Comparison of ENCODE assay signal across 22 mouse cellular contexts in genomic region chr19:60208173-60208572, GRCm38 (mm10). TPM values are rescaled to one million over a fixed set of nuclear protein-coding genes. Genes with fewer than 3 reads are reported as not detected.
DNase-seq lines count a peak whose midpoint lies in the region; TF ChIP-seq lines count a peak whose summit lies in the region.
"Had no signal": no experiment of that assay in that cellular context is flagged by ENCODE, and none has a peak within 500 bp of the region (broad histone marks: within the 10 kb centered on the region; RNA-seq: fewer than 3 reads in every experiment).

No protein-coding gene starts in this region.

- H3K9ac ChIP-seq in CH12.LX (ENCODE audit: insufficient read depth, low read depth) (no peak overlapping the region), ES-E14 (ENCODE audit: insufficient read depth, low read depth, low read length, poor library complexity, severe bottlenecking) (no peak overlapping the region), MEL (ENCODE audit: control insufficient read depth, low read depth, low read length, poor library complexity, severe bottlenecking) (no peak overlapping the region)
- no peak overlapping the region for H3K9ac ChIP-seq in heart, adult 2 months (ENCODE audit: low read depth, low read length)

- dilution Hi-C loops in CH12.LX (cut with MboI; ENCODE audit: extremely low pct_ligation_motif_present, extremely low pct_unique_long_range_greater_than_20kb, low sequenced_read_pairs): no loop called here

- H3K36me3 ChIP-seq in CH12.LX (replicated peaks in 1 of 2; ENCODE audit: control insufficient read depth in 1 of 2, insufficient read depth in 1 of 2, low read length in 1 of 2) (peaks cover 16 to 63% of the 10 kb centered on the region in 2 experiments), ES-E14 (ENCODE audit: control insufficient read depth, insufficient read depth, low read length, poor library complexity, severe bottlenecking) (no peaks in the 10 kb centered on the region; the same call in 1 of the 2 replicates), MEL (ENCODE audit: control insufficient read depth in 1 of 2, insufficient read depth in 2 of 2, low read length in 2 of 2) (peaks cover 0 to 42% of the 10 kb centered on the region in 2 experiments; a peak in 2 of 4 replicates)
- peaks cover 1% of the 10 kb centered on the region; the same call in 1 of the 2 replicates for H3K36me3 ChIP-seq in heart, adult 2 months (ENCODE audit: control insufficient read depth, insufficient read depth, low read length)

- H3K27me3 ChIP-seq in CH12.LX (replicated peaks): no peaks in the 10 kb centered on the region
- no peaks in the 10 kb centered on the region for H3K27me3 ChIP-seq in MEL (ENCODE audit: control insufficient read depth in 1 of 2, insufficient read depth in 2 of 2, low read length in 2 of 2)
- no peaks in the 10 kb centered on the region for H3K27me3 ChIP-seq in heart, adult 2 months (ENCODE audit: control insufficient read depth, insufficient read depth, low read length)
- H3K27me3 ChIP-seq: Patski had no signal

- H3K79me2 ChIP-seq in CH12.LX (replicated peaks; ENCODE audit: control insufficient read depth, extremely low read depth, insufficient read depth, poor library complexity, severe bottlenecking) (no peaks in the 10 kb centered on the region), MEL (ENCODE audit: control insufficient read depth, insufficient read depth, low read length, poor library complexity) (no peaks in the 10 kb centered on the region)
- no peaks in the 10 kb centered on the region for H3K79me2 ChIP-seq in heart, adult 2 months (replicated peaks; ENCODE audit: control insufficient read depth, insufficient read depth, low read length)

- TF ChIP-seq RAD21 in CH12.LX (IDR thresholded peaks at IDR 0.05; ENCODE audit: low read depth, low read length) (no peak), MEL (IDR thresholded peaks at IDR 0.05; ENCODE audit: low read depth, low read length) (no peak)

- intact Hi-C loops in heart, adult 2 months (cut with DNase I): no loop called here

- H3K9me3 ChIP-seq in CH12.LX (replicated peaks; ENCODE audit: low read length): no peaks in the 10 kb centered on the region
- H3K9me3 ChIP-seq in ES-E14 (ENCODE audit: control insufficient read depth, insufficient read depth, low read depth, low read length): no peaks in the 10 kb centered on the region
- no peaks in the 10 kb centered on the region for H3K9me3 ChIP-seq in MEL (replicated peaks; ENCODE audit: insufficient read depth, low read length)
- H3K9me3 ChIP-seq: G1E had no signal

- TF ChIP-seq POLR2A in CH12.LX (IDR thresholded peaks at IDR 0.05; ENCODE audit: low read depth, low read length): no peak
- no peak for TF ChIP-seq POLR2A in MEL (IDR thresholded peaks at IDR 0.05; ENCODE audit: control insufficient read depth in 1 of 2, insufficient read depth in 1 of 2, low read depth in 1 of 2, low read length in 2 of 2, poor library complexity in 1 of 2)
- TF ChIP-seq POLR2A in heart, adult 2 months (IDR thresholded peaks at IDR 0.05; ENCODE audit: insufficient read depth, low read depth, low read length): no peak

- no peak overlapping the region for H3K27ac ChIP-seq in CH12.LX (ENCODE audit: insufficient read depth, low read depth)
- H3K27ac ChIP-seq in ES-E14 (ENCODE audit: insufficient read depth, low read depth, low read length, poor library complexity, severe bottlenecking): no peak overlapping the region
- no peak overlapping the region for H3K27ac ChIP-seq in MEL (ENCODE audit: control insufficient read depth, low read depth, low read length)
- H3K27ac ChIP-seq in heart, adult 2 months: no peak overlapping the region
- H3K27ac ChIP-seq in layer of hippocampus, adult 2 months: no peak overlapping the region

- DNase-seq in CH12.LX (ENCODE audit: extremely low read depth) (no peak), ES-E14 (ENCODE audit: low read depth, low spot score) (no peak), MEL (ENCODE audit: low read depth, low spot score) (no peak)
- no peak for DNase-seq in adrenal gland, postnatal 4 days (ENCODE audit: low spot score in 2 of 2)
- DNase-seq in heart, adult 2 months: no peak
- no peak for DNase-seq in layer of hippocampus, adult 2 months (ENCODE audit: low spot score in 2 of 2)
- DNase-seq: adrenal gland, adult 2 months; adrenal gland, adult 8-10 months; adrenal gland, postnatal 10 days; adrenal gland, postnatal 14 days; adrenal gland, postnatal 25 days; adrenal gland, postnatal 36 days; B cell, adult 2 months; cerebellum, adult 11 months; cerebellum, adult 11-12 months; cerebellum, adult 18-20 months; cerebellum, adult 2 months; cerebellum, adult 8-10 months; cerebellum, adult 9-10 months; cerebellum, adult 9-11 months had no signal

- H3K4me1 ChIP-seq in CH12.LX (ENCODE audit: control insufficient read depth in 1 of 2, insufficient read depth in 2 of 2) (no peaks in the 10 kb centered on the region), ES-E14 (ENCODE audit: control insufficient read depth in 2 of 2, insufficient read depth in 2 of 2, low read length in 2 of 2, poor library complexity in 1 of 2) (no peaks in the 10 kb centered on the region), MEL (ENCODE audit: control insufficient read depth in 1 of 2, insufficient read depth in 2 of 2, low read length in 2 of 2) (no peaks in the 10 kb centered on the region)
- no peaks in the 10 kb centered on the region for H3K4me1 ChIP-seq in heart, adult 2 months (ENCODE audit: control insufficient read depth, insufficient read depth, low read length)

- TF ChIP-seq CTCF in CH12.LX (conservative IDR thresholded peaks at IDR 0.05 in 1 of 2, IDR thresholded peaks at IDR 0.05 in 1 of 2; ENCODE audit: low read depth in 2 of 2, low read length in 2 of 2) (no peak), MEL (IDR thresholded peaks at IDR 0.05 in 2 of 3, conservative IDR thresholded peaks at IDR 0.05 in 1 of 3; ENCODE audit: control insufficient read depth in 1 of 3, insufficient read depth in 1 of 3, low read depth in 2 of 3, low read length in 3 of 3, poor library complexity in 1 of 3, severe bottlenecking in 1 of 3) (no peak)
- no peak for TF ChIP-seq CTCF in heart, adult 2 months (IDR thresholded peaks at IDR 0.05)
- no peak for TF ChIP-seq CTCF in layer of hippocampus, adult 2 months (conservative IDR thresholded peaks at IDR 0.05)

- TF ChIP-seq EP300 in CH12.LX (IDR thresholded peaks at IDR 0.05; ENCODE audit: low read length) (no peak), MEL (IDR thresholded peaks at IDR 0.05; ENCODE audit: low read depth in 1 of 2, low read length in 2 of 2) (no peak)
- no peak for TF ChIP-seq EP300 in heart, adult 2 months (IDR thresholded peaks at IDR 0.05; ENCODE audit: insufficient read depth, low read depth, low read length)

- in situ Hi-C loops in CH12.LX (cut with MboI; ENCODE audit: low pct_ligation_motif_present, low pct_unique_long_range_greater_than_20kb, low sequenced_read_pairs) (no loop called here), ES-E14 (cut with MboI; ENCODE audit: low sequenced_read_pairs in 2 of 2, unreplicated experiment in 2 of 2) (no loop called here)

- no peak overlapping the region for H3K4me3 ChIP-seq in CH12.LX (replicated peaks in 1 of 3; ENCODE audit: low read depth in 2 of 3, low read length in 2 of 3, poor library complexity in 1 of 3)
- H3K4me3 ChIP-seq in ES-E14 (ENCODE audit: insufficient read depth in 1 of 2, low read depth in 1 of 2, low read length in 2 of 2, poor library complexity in 1 of 2, severe bottlenecking in 1 of 2): no peak overlapping the region
- no peak overlapping the region for H3K4me3 ChIP-seq in MEL (ENCODE audit: control insufficient read depth in 1 of 2, insufficient read depth in 1 of 2, low read depth in 2 of 2, low read length in 2 of 2)
- H3K4me3 ChIP-seq in heart, adult 2 months: no peak overlapping the region
- no peak overlapping the region for H3K4me3 ChIP-seq in layer of hippocampus, adult 2 months

- no peak overlapping the region for H3K4me2 ChIP-seq in CH12.LX (ENCODE audit: insufficient read depth, low read depth, poor library complexity, severe bottlenecking)

TF ChIP-seq in CH12.LX, 34 proteins besides CTCF, POLR2A, EP300 and RAD21:
- TF ChIP-seq RCOR1 (conservative IDR thresholded peaks at IDR 0.05; ENCODE audit: low read depth, low read length) (no peak), MAFK (IDR thresholded peaks at IDR 0.05; ENCODE audit: insufficient replicate concordance, low read length) (peak; percentile 97), MXI1 (IDR thresholded peaks at IDR 0.05; ENCODE audit: low read depth, low read length) (no peak)

TF ChIP-seq in ES-E14, 5 proteins besides CTCF, POLR2A, EP300 and RAD21:
- no peak for TF ChIP-seq ZNF384 (IDR thresholded peaks at IDR 0.05; ENCODE audit: low read depth, low read length)
- peak; percentile 98 for TF ChIP-seq MAFK (IDR thresholded peaks at IDR 0.05; ENCODE audit: insufficient read depth, low read depth, low read length)

TF ChIP-seq in MEL, 35 proteins besides CTCF, POLR2A, EP300 and RAD21:
- peak; percentile 97 for TF ChIP-seq MAFK (IDR thresholded peaks at IDR 0.05; ENCODE audit: borderline replicate concordance, low read depth, low read length)
- no peak for TF ChIP-seq MAX (IDR thresholded peaks at IDR 0.05; ENCODE audit: low read length)

RNA-seq across cellular contexts. Expression of gene Fam204a, which starts 18.3 kb away (rescaled TPM):
- total RNA-seq in CH12.LX (2012; rRNA removed): 26.5 and 30.0 TPM in 2 replicates
- total RNA-seq in CH12.LX (2014; rRNA removed): 78.1 and 83.9 TPM in 2 replicates
- 68.9 and 69.0 TPM in 2 replicates for polyA plus RNA-seq in CH12.LX (2012; ENCODE audit: insufficient read length, low read depth)
- 14.0 and 19.5 TPM in 2 replicates for total RNA-seq in ES-E14 (2012; rRNA removed)
- 46.1 and 51.2 TPM in 2 replicates for total RNA-seq in MEL (2012; rRNA removed)
- polyA plus RNA-seq in MEL (2012; ENCODE audit: insufficient read depth in 1 of 2, insufficient read length in 2 of 2, low read depth in 1 of 2, low replicate concordance in 2 of 2, missing spikeins in 1 of 2): 10 to 100 TPM in 1 of 2 experiments, not detected in 1; 54.0 TPM
- 10 to 100 TPM; 41.3 to 45.3 TPM for total RNA-seq in adrenal gland, postnatal 4 days (2021)
- total RNA-seq in heart, adult 2 months (2021): 10 to 100 TPM; 20.0 to 24.4 TPM
- 3.5 and 5.2 TPM in 2 replicates for polyA plus RNA-seq in heart, adult 2 months (2012; rRNA removed)
- total RNA-seq in layer of hippocampus, adult 2 months (2021): 10 to 100 TPM; 33.1 to 35.9 TPM

Comparison
In these comparisons a context has a peak if more than half of its experiments do, and no peak if none do; other contexts are left out.
1. Of the 35 proteins assayed by ChIP-seq in both MEL and CH12.LX: peak only in MEL: none; only in CH12.LX: none; in both: MAFK; in neither: 34.